Mouse (Mus musculus) olfactory bulb, adult 2 months (tissue): Measurements from ENCODE around the gene Gm10638. TPM values are rescaled to one million over a fixed set of nuclear protein-coding genes. Genes with fewer than 3 reads are reported as not detected.

Source experiments
- H3K27ac ChIP-seq: fragments of 200-500 bp; 2 replicates; pipeline ENCODE4 v1.5.1; 2012; ENCODE audit warnings: low read depth, low read length; ENCODE audit not compliant: insufficient read depth
- H3K4me1 ChIP-seq: fragments of 200-500 bp; 2 replicates; pipeline ENCODE4 v1.6.1; 2012; ENCODE audit warnings: low read length; ENCODE audit not compliant: control insufficient read depth, insufficient read depth
- H3K4me3 ChIP-seq: fragments of 200-500 bp; 2 replicates; pipeline ENCODE4 v1.5.1; 2012; ENCODE audit warnings: mild to moderate bottlenecking, low read depth, low read length, moderate library complexity; ENCODE audit not compliant: insufficient read depth
- CTCF ChIP-seq: fragments of 200-500 bp; IDR thresholded peaks from 2 replicates; pipeline ENCODE4 v1.5.1; 2012; ENCODE audit warnings: low read depth, mild to moderate bottlenecking, low read length, moderate library complexity; ENCODE audit not compliant: insufficient read depth
- POLR2A ChIP-seq: fragments of 200-500 bp; IDR thresholded peaks from 2 replicates; pipeline ENCODE4 v1.6.1; 2012; ENCODE audit warnings: mild to moderate bottlenecking, low read depth, low read length, moderate library complexity; ENCODE audit not compliant: insufficient read depth
- WGBS: fragments of 180-500 bp; shearing (Covaris S2); methylation state at CpG from one replicate; pipeline ENCODE4 v1.1.7; 2018; 5-methylcytosine and 5-hydroxymethylcytosine counted together
- polyA plus RNA-seq: library from polyadenylated mRNA; stranded (reverse); fragments of >200 nt; gene quantifications from 2 replicates; pipeline ENCODE4 v1.2.4, GENCODE M21; 2012; ENCODE audit warnings: low replicate concordance; ENCODE audit not compliant: missing spikeins, insufficient read depth, insufficient read length

Gene Gm10638
- polyA plus RNA-seq, 1 experiment = not detected

DNA sequence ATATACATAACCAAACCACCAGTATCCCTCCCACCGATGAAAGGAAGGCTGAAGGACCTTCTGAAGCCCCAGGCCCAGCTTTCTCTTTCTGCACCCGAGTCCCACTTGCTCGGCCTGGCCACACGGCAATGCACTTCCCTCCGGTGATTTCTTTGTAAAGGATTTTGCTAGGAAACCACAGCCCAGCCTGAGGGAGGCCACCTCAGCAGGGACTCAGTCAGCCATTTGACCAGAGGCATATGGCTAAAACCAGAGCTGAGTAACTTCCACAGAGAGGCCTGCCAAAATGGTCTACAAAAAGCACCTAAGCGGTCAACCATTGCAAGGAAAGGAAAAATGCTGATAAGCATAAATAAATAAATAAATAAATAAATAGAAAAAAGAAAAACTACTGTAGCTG, 49.2 kb downstream of the Gm10638 start:
- 67% methylated on average over 6 of the region's 6 CpGs for WGBS
- H3K4me3 ChIP-seq = no peak overlapping the region
- H3K4me1 ChIP-seq = 0 out of 2 replicates have a peak, but pooled peaks cover 7% of the 10 kb centered on the region
- H3K27ac ChIP-seq = no peak overlapping the region
- TF ChIP-seq CTCF (no peak), POLR2A (no peak)

Other genes with a start within 250 kb of the Gm10638 start
- gene Abcc12, start 165.0 kb upstream of the Gm10638 start, polyA plus RNA-seq = not detected in 2 replicates
- 163 TPM in 1 of 2 replicates, not detected in the other for gene Lonp2, start 121.7 kb upstream of the Gm10638 start, polyA plus RNA-seq
- not detected in 2 replicates for gene Siah1a, start 235 bp downstream of the Gm10638 start, polyA plus RNA-seq
- gene N4bp1, start 139.6 kb downstream of the Gm10638 start, polyA plus RNA-seq = 94.2 TPM in 1 of 2 replicates, not detected in the other